Mouse (Mus musculus) liver, adult 2 months (tissue): ENCODE results near the gene Prr27.

Experiments used
- CTCF ChIP-seq: fragments of 200-500 bp; IDR thresholded peaks from 2 replicates; pipeline ENCODE4 v1.5.1; 2011; ENCODE audit warnings: low read depth, low read length, control low read depth
- POLR2A ChIP-seq: fragments of 200-500 bp; IDR thresholded peaks from 2 replicates; pipeline ENCODE4 v1.6.1; 2011; ENCODE audit warnings: low read length, control low read depth; ENCODE audit not compliant: insufficient read depth; ENCODE audit errors: extremely low read depth

- TF ChIP-seq CTCF (no peak), POLR2A (no peak)
These were observed 16.2 kb upstream of the Prr27 start for GRCm38 (mm10) chr5:87809253-87809652.
